Mouse (Mus musculus) liver, adult 2 months (tissue): ENCODE data around the gene Nrxn3. TPM values are rescaled to one million over a fixed set of nuclear protein-coding genes. Genes with fewer than 3 reads are reported as not detected.

Source experiments
- DNase-seq: peaks from one replicate; pipeline ENCODE4 v3.0.0-alpha.2; 2011; ENCODE audit warnings: low read depth, low spot score; ENCODE audit errors: extremely low read depth
- H3K27ac ChIP-seq: fragments of 200-500 bp; replicated peaks from 2 replicates; pipeline ENCODE4 v1.5.1; 2012; ENCODE audit warnings: low read depth, mild to moderate bottlenecking, control low read depth, inconsistent platforms, low read length; ENCODE audit not compliant: insufficient read depth
- H3K27me3 ChIP-seq: fragments of 200-500 bp; 2 replicates; pipeline ENCODE4 v1.6.1; 2012; ENCODE audit warnings: mild to moderate bottlenecking, moderate library complexity, low read length, inconsistent platforms; ENCODE audit not compliant: control insufficient read depth, insufficient read depth
- H3K36me3 ChIP-seq: fragments of 200-500 bp; 2 replicates; pipeline ENCODE4 v1.6.1; 2012; ENCODE audit warnings: low read length, inconsistent platforms; ENCODE audit not compliant: control insufficient read depth, insufficient read depth
- H3K4me1 ChIP-seq: fragments of 200-500 bp; 2 replicates; pipeline ENCODE4 v1.6.1; 2011; ENCODE audit warnings: low read length; ENCODE audit not compliant: control insufficient read depth, insufficient read depth
- H3K4me3 ChIP-seq: fragments of 200-500 bp; 2 replicates; pipeline ENCODE4 v1.5.1; 2011; ENCODE audit warnings: low read depth, mild to moderate bottlenecking, control low read depth, low read length, moderate library complexity; ENCODE audit not compliant: insufficient read depth
- H3K79me2 ChIP-seq: fragments of 200-500 bp; 2 replicates; pipeline ENCODE4 v1.6.1; 2012; ENCODE audit warnings: inconsistent platforms, mild to moderate bottlenecking, low read length, moderate library complexity; ENCODE audit not compliant: control insufficient read depth, insufficient read depth
- H3K9ac ChIP-seq: fragments of 200-500 bp; 2 replicates; pipeline ENCODE4 v1.6.1; 2012; ENCODE audit warnings: low read depth, mild to moderate bottlenecking, control low read depth, inconsistent platforms, low read length
- CTCF ChIP-seq: fragments of 200-500 bp; IDR thresholded peaks from 2 replicates; pipeline ENCODE4 v1.5.1; 2011; ENCODE audit warnings: low read depth, low read length, control low read depth
- POLR2A ChIP-seq: fragments of 200-500 bp; IDR thresholded peaks from 2 replicates; pipeline ENCODE4 v1.6.1; 2011; ENCODE audit warnings: low read length, control low read depth; ENCODE audit not compliant: insufficient read depth; ENCODE audit errors: extremely low read depth
- WGBS: fragments of 180-500 bp; shearing (Covaris S2); methylation state at CpG from one replicate; pipeline ENCODE4 v1.1.7; 2018; 5-methylcytosine and 5-hydroxymethylcytosine counted together
- polyA plus RNA-seq: library from polyadenylated mRNA; depleted of rRNA; stranded (reverse); fragments of >200 nt; gene quantifications from 2 replicates; pipeline ENCODE4 v1.2.3, GENCODE M21; 2012
- total RNA-seq: library from RNA; depleted of rRNA; stranded (reverse); fragments of >200 nt; gene quantifications from 2 replicates; pipeline ENCODE4 v1.2.3, GENCODE M21; 2014

The Nrxn3 gene
- total and polyA plus RNA-seq, 2 experiments: 0.18 to 0.31 TPM

DNA sequence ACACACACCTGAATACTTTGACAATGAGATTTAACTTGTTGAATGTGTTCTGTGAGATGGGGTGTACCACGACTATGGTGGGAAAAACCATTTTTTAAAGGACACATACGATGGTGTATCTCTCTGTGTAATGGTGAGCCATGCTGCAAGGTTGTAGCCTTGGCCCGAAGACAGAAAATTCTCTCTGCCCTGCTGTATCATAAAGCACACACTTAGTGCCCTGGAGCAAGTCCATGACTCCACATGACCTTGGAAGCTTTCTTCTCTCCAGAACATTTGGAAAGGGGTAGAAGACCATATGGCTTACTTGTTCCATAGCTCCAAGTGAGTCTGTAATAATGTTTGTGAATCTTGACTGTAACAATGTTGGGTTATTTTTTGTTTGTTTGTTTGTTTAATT lies 1609.8 kb downstream of the Nrxn3 start:
- H3K36me3 ChIP-seq: no peaks in the 10 kb centered on the region
- no peaks in the 10 kb centered on the region for H3K4me1 ChIP-seq
- H3K27me3 ChIP-seq: no peaks in the 10 kb centered on the region
- 83% methylated on average over 3 of the region's 3 CpGs for WGBS
- H3K79me2 ChIP-seq: no peaks in the 10 kb centered on the region
- TF ChIP-seq CTCF (no peak), POLR2A (no peak)
- no peak overlapping the region for H3K9ac ChIP-seq
- H3K4me3 ChIP-seq: no peak overlapping the region
- no peak for DNase-seq
- H3K27ac ChIP-seq: no peak overlapping the region

DNA sequence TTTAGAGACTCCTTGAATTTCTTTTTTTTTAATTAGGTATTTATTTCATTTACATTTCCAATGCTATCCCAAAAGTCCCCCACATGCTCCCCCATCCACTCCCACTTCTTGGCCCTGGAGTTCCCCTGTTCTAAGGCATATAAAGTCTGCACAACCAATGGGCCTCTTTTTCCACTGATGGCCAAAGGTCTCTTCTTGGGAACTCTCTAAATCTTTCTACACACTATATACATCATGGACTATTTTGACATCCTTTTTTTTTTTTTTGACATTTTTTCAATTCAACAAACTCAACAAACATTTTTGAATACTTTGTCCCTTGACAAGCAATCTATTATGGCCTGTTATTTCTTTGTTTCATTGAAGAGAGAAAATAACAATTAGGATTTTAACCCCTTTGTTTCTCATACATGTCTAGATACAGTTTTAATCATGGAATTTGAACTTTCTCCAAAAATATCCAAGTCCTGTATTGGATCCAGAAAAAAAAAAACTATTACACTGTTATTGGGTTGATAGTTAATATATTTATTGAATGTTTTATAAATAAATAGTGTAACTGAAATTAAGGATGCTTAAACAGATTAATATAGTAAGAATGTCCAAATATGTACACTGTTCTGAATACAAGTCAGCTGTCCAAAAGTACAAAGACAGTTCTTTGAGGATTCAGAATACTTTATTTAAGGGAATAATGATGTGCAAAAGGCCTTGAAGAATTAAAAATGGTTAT lies 1615.0 kb downstream of the Nrxn3 start:
- Histone ChIP-seq H3K27me3 (no peaks in the 10 kb centered on the region), H3K4me1 (no peaks in the 10 kb centered on the region), H3K9ac (no peak overlapping the region), H3K4me3 (no peak overlapping the region), H3K27ac (no peak overlapping the region), H3K36me3 (no peaks in the 10 kb centered on the region), H3K79me2 (no peaks in the 10 kb centered on the region)
- TF ChIP-seq POLR2A: no peak
- no peak for TF ChIP-seq CTCF
- DNase-seq: no peak

GRCm38 (mm10) chr12:90338229-90338557 lies 1615.5 kb downstream of the Nrxn3 start:
- TF ChIP-seq CTCF (no peak), POLR2A (no peak)
- WGBS: 77% methylated on average over 3 of the region's 3 CpGs

More at GRCm38 (mm10) chr12:90338229-90338557, 1615.5 kb downstream of the Nrxn3 start:
- no peaks in the 10 kb centered on the region for H3K79me2 ChIP-seq
- H3K9ac ChIP-seq: no peak overlapping the region
- no peak for DNase-seq
- H3K4me3 ChIP-seq: no peak overlapping the region
- H3K36me3 ChIP-seq: no peaks in the 10 kb centered on the region
- H3K27me3 ChIP-seq: no peaks in the 10 kb centered on the region
- H3K27ac ChIP-seq: no peak overlapping the region
- H3K4me1 ChIP-seq: no peaks in the 10 kb centered on the region
